8 mouse cellular contexts compared by ENCODE assay signal in the genomic region with DNA sequence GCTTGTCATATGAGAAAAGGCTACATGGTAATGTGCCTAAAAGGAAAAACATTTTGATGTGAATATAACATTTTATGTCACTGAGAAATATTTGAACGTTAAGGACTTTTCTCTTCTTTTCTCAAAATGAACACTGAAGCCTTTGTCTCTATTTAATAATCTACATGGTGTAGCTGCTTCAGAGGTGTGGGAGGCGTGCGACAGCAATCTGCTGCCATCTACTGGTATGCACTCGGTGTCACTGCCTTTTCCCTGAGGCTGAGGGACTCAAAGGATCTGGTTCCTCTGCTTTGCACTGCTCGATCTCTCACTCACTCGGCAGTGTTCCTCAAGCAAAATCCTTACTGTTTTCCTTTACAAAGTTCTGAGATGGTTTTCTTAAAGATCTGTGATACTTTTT. TPM values are rescaled to one million over a fixed set of nuclear protein-coding genes. Genes with fewer than 3 reads are reported as not detected.
DNase-seq lines count a peak whose midpoint lies in the region; ATAC-seq and TF ChIP-seq lines count a peak whose summit lies in the region.

No protein-coding gene starts in this region.

- WGBS in embryonic facial prominence, embryonic 11.5 days: 5% methylated on average over 6 of the region's 6 CpGs
- 7% methylated on average over 6 of the region's 6 CpGs for WGBS in limb, embryonic 10.5 days
- WGBS in midbrain, postnatal 0 days: 1% methylated on average over 6 of the region's 6 CpGs

- TF ChIP-seq CTCF in midbrain, postnatal 0 days (IDR thresholded peaks at IDR 0.05): peak; percentile 99

- H3K27ac ChIP-seq in embryonic facial prominence, embryonic 11.5 days (replicated peaks; ENCODE audit: low read depth, low read length): no peak overlapping the region
- peak overlapping the region; percentile 63; the same call in 1 of the 2 replicates for H3K27ac ChIP-seq in limb, embryonic 10.5 days
- no peak overlapping the region for H3K27ac ChIP-seq in midbrain, postnatal 0 days (ENCODE audit: low read depth, low read length)

- H3K4me3 ChIP-seq in embryonic facial prominence, embryonic 11.5 days (ENCODE audit: low read depth, low read length): no peak overlapping the region
- no peak overlapping the region for H3K4me3 ChIP-seq in limb, embryonic 10.5 days
- no peak overlapping the region for H3K4me3 ChIP-seq in midbrain, postnatal 0 days (ENCODE audit: low read depth, low read length)

- no peaks in the 10 kb centered on the region for H3K27me3 ChIP-seq in embryonic facial prominence, embryonic 11.5 days (ENCODE audit: control insufficient read depth, insufficient read depth, low read length)
- H3K27me3 ChIP-seq in limb, embryonic 10.5 days (ENCODE audit: low read depth, poor library complexity, severe bottlenecking): no peaks in the 10 kb centered on the region; the same call in 1 of the 2 replicates
- no peaks in the 10 kb centered on the region for H3K27me3 ChIP-seq in midbrain, postnatal 0 days (ENCODE audit: insufficient read depth, low read length)

- no peak overlapping the region for H3K4me2 ChIP-seq in embryonic facial prominence, embryonic 11.5 days (ENCODE audit: low read depth, low read length)
- H3K4me2 ChIP-seq in midbrain, postnatal 0 days (ENCODE audit: low read depth, low read length, poor library complexity, severe bottlenecking): no peak overlapping the region

- no peaks in the 10 kb centered on the region for H3K4me1 ChIP-seq in embryonic facial prominence, embryonic 11.5 days (ENCODE audit: control insufficient read depth, insufficient read depth, low read length)
- peaks cover 38% of the 10 kb centered on the region for H3K4me1 ChIP-seq in limb, embryonic 10.5 days
- no peaks in the 10 kb centered on the region for H3K4me1 ChIP-seq in midbrain, postnatal 0 days (ENCODE audit: insufficient read depth, low read length)

- no peaks in the 10 kb centered on the region for H3K9me3 ChIP-seq in embryonic facial prominence, embryonic 11.5 days (replicated peaks; ENCODE audit: control insufficient read depth, low read length)
- no peaks in the 10 kb centered on the region for H3K9me3 ChIP-seq in limb, embryonic 10.5 days (replicated peaks)
- no peaks in the 10 kb centered on the region for H3K9me3 ChIP-seq in midbrain, postnatal 0 days (ENCODE audit: low read length)

- peak; percentile 86; the same call in 1 of the 2 replicates for ATAC-seq in embryonic facial prominence, embryonic 11.5 days (replicated peaks; ENCODE audit: insufficient number of reproducible peaks, low FRiP score, low TSS enrichment, low read depth)
- peak; percentile 90 for ATAC-seq in midbrain, postnatal 0 days (ENCODE audit: low FRiP score)

- no peak overlapping the region for H3K9ac ChIP-seq in embryonic facial prominence, embryonic 11.5 days (replicated peaks; ENCODE audit: low read length)
- no peak overlapping the region for H3K9ac ChIP-seq in midbrain, postnatal 0 days (replicated peaks; ENCODE audit: low read length, poor library complexity, severe bottlenecking)

- peak; percentile 74 for DNase-seq in A20 (ENCODE audit: low read depth, low spot score)
- peak; percentile 83 for DNase-seq in adrenal gland, postnatal 14 days
- DNase-seq in embryonic facial prominence, embryonic 11.5 days (ENCODE audit: low spot score): peak; percentile 87
- DNase-seq in heart, adult 11 months: peak; percentile 91
- peak; percentile 74 for DNase-seq in kidney, adult 18-20 months
- DNase-seq in limb, embryonic 10.5 days (ENCODE audit: low spot score): peak; percentile 83
- DNase-seq in midbrain, postnatal 0 days (ENCODE audit: low spot score): peak; percentile 93
- DNase-seq in spleen, postnatal 14 days (ENCODE audit: low spot score in 2 of 2): peak; percentile 17 to 48

- no peaks in the 10 kb centered on the region for H3K36me3 ChIP-seq in embryonic facial prominence, embryonic 11.5 days (replicated peaks; ENCODE audit: control insufficient read depth, insufficient read depth, low read depth, low read length)
- H3K36me3 ChIP-seq in limb, embryonic 10.5 days: no peaks in the 10 kb centered on the region
- no peaks in the 10 kb centered on the region for H3K36me3 ChIP-seq in midbrain, postnatal 0 days (ENCODE audit: insufficient read depth, low read length)

RNA-seq across cellular contexts. Expression of gene Ggact, which starts 37.4 kb away (rescaled TPM):
- 29.2 and 40.9 TPM in 2 replicates for total RNA-seq in adrenal gland, postnatal 14 days (2021)
- 6.7 and 9.3 TPM in 2 replicates for polyA plus RNA-seq in embryonic facial prominence, embryonic 11.5 days (2014; fragmentation: Nextera tagmentation; extraction: Ambion mirVana)
- 8.0 and 8.8 TPM in 2 replicates for polyA plus RNA-seq in limb, embryonic 10.5 days (2016; fragmentation: Nextera tagmentation; extraction: Ambion mirVana)
- total RNA-seq in midbrain, postnatal 0 days (2014; rRNA removed): 23.3 and 24.2 TPM in 2 replicates
- polyA plus RNA-seq in midbrain, postnatal 0 days (2015; fragmentation: Nextera tagmentation; extraction: Ambion mirVana): 24.0 and 25.4 TPM in 2 replicates

Comparison
In these comparisons a context has a peak if more than half of its experiments do, and no peak if none do; other contexts are left out.
1. DNase-seq: peak in every context shown above with its lines; median percentile 93 in midbrain, postnatal 0 days; 91 in heart, adult 11 months; 87 in embryonic facial prominence, embryonic 11.5 days; 83 in adrenal gland, postnatal 14 days; 83 in limb, embryonic 10.5 days; 74 in A20; 74 in kidney, adult 18-20 months; 32 in spleen, postnatal 14 days.